Mouse (Mus musculus) heart, embryonic 15.5 days (tissue): ENCODE data around the gene Polr2h. TPM values are rescaled to one million over a fixed set of nuclear protein-coding genes. Genes with fewer than 3 reads are reported as not detected.

Experiments used
- ATAC-seq: fragments of 200-750 bp; cut with Nextera tagmentation; replicated peaks from 2 replicates; pipeline ENCODE4 v1.8.0; 2017; ENCODE audit warnings: low read depth, moderate TSS enrichment; ENCODE audit not compliant: insufficient number of reproducible peaks, insufficient read depth, low FRiP score
- H3K27ac ChIP-seq: fragments of 300-500 bp; sonication (generic); 2 replicates; pipeline ENCODE4 v1.5.1; 2015; ENCODE audit warnings: mild to moderate bottlenecking, inconsistent platforms
- H3K27me3 ChIP-seq: fragments of 300-500 bp; sonication (generic); 2 replicates; pipeline ENCODE4 v1.6.1; 2015; ENCODE audit warnings: inconsistent platforms
- H3K36me3 ChIP-seq: fragments of 300-500 bp; sonication (generic); 2 replicates; pipeline ENCODE4 v1.6.1; 2015; ENCODE audit warnings: mild to moderate bottlenecking, inconsistent platforms
- H3K4me1 ChIP-seq: fragments of 300-500 bp; sonication (generic); replicated peaks from 2 replicates; pipeline ENCODE4 v1.6.1; 2015; ENCODE audit warnings: inconsistent platforms
- H3K4me2 ChIP-seq: fragments of 300-500 bp; sonication (generic); 2 replicates; pipeline ENCODE4 v1.6.1; 2015; ENCODE audit warnings: inconsistent platforms, mild to moderate bottlenecking, moderate library complexity
- H3K4me3 ChIP-seq: fragments of 300-500 bp; sonication (generic); 2 replicates; pipeline ENCODE4 v1.5.1; 2015; ENCODE audit warnings: mild to moderate bottlenecking, inconsistent platforms
- H3K9ac ChIP-seq: fragments of 300-500 bp; sonication (generic); 2 replicates; pipeline ENCODE4 v1.6.1; 2015; ENCODE audit warnings: mild to moderate bottlenecking, inconsistent platforms
- H3K9me3 ChIP-seq: fragments of 300-500 bp; sonication (generic); replicated peaks from 2 replicates; pipeline ENCODE4 v1.6.1; 2016; ENCODE audit warnings: inconsistent platforms
- WGBS: fragments of 180-500 bp; shearing (Covaris S2); methylation state at CpG from one replicate; pipeline ENCODE4 v1.1.7; 2015; ENCODE audit warnings: mixed read lengths; 5-methylcytosine and 5-hydroxymethylcytosine counted together
- polyA plus RNA-seq: library from polyadenylated mRNA; unstranded; fragments of >200 nt; fragmentation: Nextera tagmentation; extraction: Ambion mirVana; gene quantifications from 2 replicates; pipeline ENCODE4 v1.2.1, GENCODE M21; 2015

Polr2h gene
- polyA plus RNA-seq, 1 experiment from 2014 or later: 41.0 TPM

DNA sequence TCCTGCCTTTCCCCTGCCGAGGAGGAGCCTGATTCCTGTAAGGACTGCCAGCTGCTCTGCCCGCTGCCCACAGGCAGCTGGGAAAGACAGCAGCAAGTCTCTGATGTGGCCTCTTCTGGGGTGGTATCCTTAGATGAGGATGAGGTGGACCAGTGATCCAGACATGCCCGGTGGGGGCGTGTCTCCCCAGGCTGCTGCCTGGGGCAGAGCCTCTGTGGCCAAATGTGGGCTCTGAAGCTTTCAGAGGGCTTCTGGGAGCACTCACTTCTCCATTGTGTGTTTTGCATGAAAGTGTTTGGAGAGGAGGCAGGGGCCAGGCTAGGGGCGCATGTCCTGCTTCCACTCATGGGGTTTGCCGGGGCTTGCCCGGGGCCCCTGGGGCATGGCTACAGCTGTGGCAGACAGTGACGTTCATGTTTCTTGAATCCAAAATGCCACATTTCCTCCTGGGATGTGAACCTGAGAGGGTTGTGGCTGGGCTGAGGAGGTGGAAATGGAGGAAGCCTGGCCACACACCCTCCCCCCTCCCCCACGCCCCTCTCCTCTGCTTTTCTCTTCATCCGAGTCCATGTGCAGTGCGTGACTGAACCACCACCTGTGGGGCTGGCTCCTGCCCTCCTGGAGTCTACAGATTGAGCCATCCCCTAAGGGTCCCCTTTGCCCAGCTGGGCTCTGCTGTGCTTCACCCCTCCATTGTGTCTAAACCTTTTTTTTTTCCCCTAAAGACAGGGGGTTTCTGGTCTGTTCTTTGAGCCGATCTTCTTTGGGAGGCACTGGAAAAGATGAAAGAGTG, 15.5 kb upstream of the Polr2h start:
- no peak for ATAC-seq
- H3K9me3 ChIP-seq: no peaks in the 10 kb centered on the region
- no peaks in the 10 kb centered on the region for H3K27me3 ChIP-seq
- 41% methylated on average over 12 of the region's 12 CpGs for WGBS
- peak overlapping the region; percentile 40 for H3K9ac ChIP-seq
- no peak overlapping the region for H3K27ac ChIP-seq
- H3K4me2 ChIP-seq: peak overlapping the region; percentile 13; the same call in 1 of the 2 replicates
- peaks cover 15% of the 10 kb centered on the region for H3K4me1 ChIP-seq
- H3K4me3 ChIP-seq: no peak overlapping the region
- H3K36me3 ChIP-seq: peaks cover 9% of the 10 kb centered on the region; the same call in 1 of the 2 replicates

- no peak overlapping the region for H3K27ac ChIP-seq
- peaks cover 15% of the 10 kb centered on the region for H3K4me1 ChIP-seq
- peak overlapping the region; percentile 40 for H3K9ac ChIP-seq
- no peaks in the 10 kb centered on the region for H3K9me3 ChIP-seq
- peak overlapping the region; percentile 13; the same call in 1 of the 2 replicates for H3K4me2 ChIP-seq
- H3K36me3 ChIP-seq: peaks cover 9% of the 10 kb centered on the region; the same call in 1 of the 2 replicates
- 6% methylated on average over 8 of the region's 8 CpGs for WGBS
- ATAC-seq: peak; percentile 48; the same call in 1 of the 2 replicates
- H3K4me3 ChIP-seq: no peak overlapping the region
- H3K27me3 ChIP-seq: no peaks in the 10 kb centered on the region
These were observed 15.0 kb upstream of the Polr2h start for GRCm38 (mm10) chr16:20702522-20702893.

- WGBS: 92% methylated on average over 10 of the region's 10 CpGs
- H3K4me3 ChIP-seq: no peak overlapping the region
- H3K27me3 ChIP-seq: no peaks in the 10 kb centered on the region
- ATAC-seq: no peak
- no peak overlapping the region for H3K4me2 ChIP-seq
- peaks cover 9% of the 10 kb centered on the region; the same call in 1 of the 2 replicates for H3K36me3 ChIP-seq
- peaks cover 15% of the 10 kb centered on the region for H3K4me1 ChIP-seq
- no peaks in the 10 kb centered on the region for H3K9me3 ChIP-seq
- no peak overlapping the region for H3K27ac ChIP-seq
- no peak overlapping the region for H3K9ac ChIP-seq
These were observed 14.4 kb upstream of the Polr2h start for GRCm38 (mm10) chr16:20703071-20703470.

DNA sequence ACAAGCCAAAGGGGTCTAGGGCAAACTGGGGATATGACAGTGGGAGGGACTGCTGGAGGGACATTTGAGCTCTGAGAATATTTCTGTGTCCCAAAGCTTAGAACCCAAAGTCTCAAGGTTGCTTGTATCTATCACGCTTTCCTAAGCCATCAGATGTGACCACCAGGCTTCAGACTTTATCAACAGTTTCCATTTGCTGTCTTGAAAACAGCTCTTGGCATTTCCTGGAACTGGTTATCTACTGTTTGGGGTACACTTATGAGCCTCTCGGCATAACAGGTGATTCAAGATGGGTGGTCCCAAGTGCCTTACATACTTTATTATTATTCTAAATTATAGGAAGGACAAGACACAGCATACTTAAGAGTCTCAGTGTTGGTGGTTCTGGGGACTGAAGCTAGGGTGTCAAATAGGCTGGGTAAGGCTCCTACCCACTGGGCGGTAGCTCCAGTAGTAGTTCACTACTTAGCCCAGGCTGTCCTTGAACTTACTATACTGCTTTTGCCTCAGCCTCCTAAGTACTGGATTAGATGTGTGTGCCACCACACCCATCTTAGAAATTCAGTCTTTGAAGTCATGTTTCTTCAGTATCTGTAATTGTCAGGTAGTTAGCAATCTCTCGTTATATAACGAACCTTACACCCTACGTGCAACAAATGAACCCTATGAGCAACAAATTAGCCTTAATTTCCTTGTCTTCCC, 13.6 kb upstream of the Polr2h start:
- no peak for ATAC-seq
- H3K36me3 ChIP-seq: peaks cover 9% of the 10 kb centered on the region; the same call in 1 of the 2 replicates
- WGBS: 83% methylated on average over 6 of the region's 6 CpGs

GRCm38 (mm10) chr16:20705786-20706185, 11.7 kb upstream of the Polr2h start:
- 0 out of 2 replicates have a peak, but pooled peaks cover under 1% of the 10 kb centered on the region for H3K36me3 ChIP-seq
- no peaks in the 10 kb centered on the region for H3K27me3 ChIP-seq
- 68% methylated on average over 3 of the region's 3 CpGs for WGBS
- H3K27ac ChIP-seq: no peak overlapping the region
- H3K9me3 ChIP-seq: no peaks in the 10 kb centered on the region
- H3K9ac ChIP-seq: no peak overlapping the region
- no peak for ATAC-seq
- H3K4me1 ChIP-seq: peaks cover 15% of the 10 kb centered on the region
- H3K4me3 ChIP-seq: no peak overlapping the region
- no peak overlapping the region for H3K4me2 ChIP-seq

More for the DNA sequence above, 13.6 kb upstream of the Polr2h start:
- no peak overlapping the region for H3K9ac ChIP-seq
- H3K4me2 ChIP-seq: no peak overlapping the region
- peaks cover 15% of the 10 kb centered on the region for H3K4me1 ChIP-seq
- H3K27ac ChIP-seq: no peak overlapping the region
- H3K27me3 ChIP-seq: no peaks in the 10 kb centered on the region
- H3K4me3 ChIP-seq: no peak overlapping the region
- H3K9me3 ChIP-seq: no peaks in the 10 kb centered on the region

GRCm38 (mm10) chr16:20706407-20707055, 10.9 kb upstream of the Polr2h start:
- no peaks in the 10 kb centered on the region for H3K36me3 ChIP-seq

DNA sequence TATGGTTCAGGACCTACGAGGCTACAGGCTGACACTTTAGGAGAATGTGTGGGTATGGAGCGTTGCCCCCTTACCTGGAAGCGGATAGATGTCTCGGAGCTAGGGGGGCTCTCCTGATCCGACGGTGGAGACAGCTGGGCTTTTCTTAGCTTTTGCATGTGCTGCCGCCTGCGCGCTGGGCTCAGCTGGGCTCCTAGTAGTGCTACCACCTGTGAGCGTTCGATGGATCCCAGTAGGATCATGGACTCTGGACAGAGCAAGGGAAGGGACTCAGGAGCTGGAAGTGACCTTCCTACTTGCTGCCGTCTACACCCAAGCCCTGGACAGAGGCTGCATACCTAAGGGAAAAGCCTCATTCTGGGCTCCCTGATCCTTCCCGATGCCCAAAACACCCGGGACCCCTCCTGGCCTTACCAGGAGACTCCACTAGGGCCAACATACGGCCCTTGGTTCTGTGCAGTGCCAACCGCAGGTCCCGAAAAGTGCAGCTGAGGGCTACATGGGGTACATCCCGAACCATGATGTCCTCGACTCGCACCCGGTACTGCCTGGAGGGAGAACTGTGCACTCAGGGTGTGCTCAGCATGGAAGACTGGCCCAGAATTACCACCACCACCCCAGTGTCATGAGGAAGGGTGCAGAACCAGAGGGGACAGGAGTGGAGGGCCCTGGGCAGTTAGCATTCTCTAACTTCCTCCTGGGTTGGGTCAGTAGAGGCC, 9.1 kb upstream of the Polr2h start:
- no peaks in the 10 kb centered on the region; the same call in 1 of the 2 replicates for H3K36me3 ChIP-seq
- H3K27me3 ChIP-seq: no peaks in the 10 kb centered on the region
- WGBS: 91% methylated on average over 21 of the region's 21 CpGs
- H3K9ac ChIP-seq: no peak overlapping the region
- H3K4me1 ChIP-seq: no peaks in the 10 kb centered on the region
- H3K27ac ChIP-seq: no peak overlapping the region
- H3K4me3 ChIP-seq: no peak overlapping the region
- H3K9me3 ChIP-seq: no peaks in the 10 kb centered on the region
- H3K4me2 ChIP-seq: no peak overlapping the region
- ATAC-seq: no peak; the same call in 1 of the 2 replicates

More at GRCm38 (mm10) chr16:20706407-20707055, 10.9 kb upstream of the Polr2h start:
- H3K9ac ChIP-seq: no peak overlapping the region
- no peak overlapping the region for H3K4me2 ChIP-seq
- no peaks in the 10 kb centered on the region for H3K9me3 ChIP-seq
- no peak for ATAC-seq
- no peak overlapping the region for H3K4me3 ChIP-seq
- H3K27ac ChIP-seq: no peak overlapping the region
- peaks cover 12% of the 10 kb centered on the region for H3K4me1 ChIP-seq
- H3K27me3 ChIP-seq: no peaks in the 10 kb centered on the region
- 85% methylated on average over 2 of the region's 2 CpGs for WGBS

DNA sequence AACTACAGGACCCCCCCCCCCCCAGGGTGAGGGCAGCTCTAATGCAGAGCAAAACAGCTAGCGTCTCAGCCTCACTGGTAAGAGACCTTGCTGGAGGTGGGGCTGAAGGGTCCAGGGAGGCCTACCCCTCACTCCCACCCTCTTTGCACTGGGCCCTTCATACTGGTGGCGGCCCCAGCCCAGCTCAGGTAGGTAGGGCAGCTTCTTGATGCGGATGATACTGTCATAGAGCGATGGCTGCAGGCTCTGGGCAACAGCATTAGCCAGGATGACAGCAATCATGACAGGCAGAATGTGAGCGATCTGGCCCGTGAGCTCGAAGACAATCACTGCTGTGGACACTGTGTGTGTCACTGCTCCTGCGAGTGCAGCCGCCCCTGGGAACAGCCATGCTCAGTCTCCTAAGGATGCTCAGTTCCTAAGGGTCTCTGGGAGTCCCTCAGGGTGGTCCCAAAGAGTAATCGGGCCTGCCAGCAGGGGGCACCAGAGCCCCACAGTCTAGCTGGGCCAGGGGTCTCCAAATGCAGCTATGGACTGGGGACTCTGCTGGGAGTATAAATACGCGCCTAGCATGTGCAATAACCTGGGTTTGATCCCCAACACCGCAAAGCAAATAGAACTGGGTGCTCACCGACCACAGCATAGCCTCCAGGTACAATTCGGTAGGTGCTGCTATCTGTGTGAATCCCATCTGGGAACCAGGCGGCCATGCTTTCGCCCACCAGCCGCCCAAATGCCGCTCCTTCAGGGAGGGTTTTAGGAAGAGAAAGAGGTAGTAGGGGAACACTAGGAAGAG, 8.3 kb upstream of the Polr2h start:
- no peak overlapping the region for H3K9ac ChIP-seq
- H3K4me1 ChIP-seq: 0 out of 2 replicates have a peak, but pooled peaks cover 2% of the 10 kb centered on the region
- no peak overlapping the region for H3K4me3 ChIP-seq
- H3K4me2 ChIP-seq: no peak overlapping the region
- 73% methylated on average over 19 of the region's 19 CpGs for WGBS
- H3K9me3 ChIP-seq: no peaks in the 10 kb centered on the region
- no peak overlapping the region for H3K27ac ChIP-seq
- no peak for ATAC-seq
- H3K27me3 ChIP-seq: no peaks in the 10 kb centered on the region
- no peaks in the 10 kb centered on the region; the same call in 1 of the 2 replicates for H3K36me3 ChIP-seq

GRCm38 (mm10) chr16:20710370-20710769, 7.1 kb upstream of the Polr2h start:
- Histone ChIP-seq H3K36me3 (no peaks in the 10 kb centered on the region; the same call in 1 of the 2 replicates), H3K27me3 (no peaks in the 10 kb centered on the region), H3K27ac (no peak overlapping the region), H3K4me2 (no peak overlapping the region), H3K9ac (no peak overlapping the region), H3K9me3 (no peaks in the 10 kb centered on the region), H3K4me1 (peaks cover 12% of the 10 kb centered on the region), H3K4me3 (no peak overlapping the region)
- no peak for ATAC-seq
- 92% methylated on average over 11 of the region's 11 CpGs for WGBS

GRCm38 (mm10) chr16:20710810-20711209, 6.7 kb upstream of the Polr2h start:
- no peaks in the 10 kb centered on the region for H3K9me3 ChIP-seq
- no peak for ATAC-seq
- 83% methylated on average over 4 of the region's 4 CpGs for WGBS
- no peak overlapping the region for H3K9ac ChIP-seq
- H3K4me1 ChIP-seq: peaks cover 17% of the 10 kb centered on the region
- no peak overlapping the region for H3K4me2 ChIP-seq
- no peaks in the 10 kb centered on the region; the same call in 1 of the 2 replicates for H3K36me3 ChIP-seq
- H3K27ac ChIP-seq: no peak overlapping the region
- no peaks in the 10 kb centered on the region for H3K27me3 ChIP-seq
- no peak overlapping the region for H3K4me3 ChIP-seq
